Mouse (Mus musculus) telencephalon, adult 2 months (tissue): ENCODE data around the gene Opcml.
A peak's percentile ranks its signal among the peaks of the same experiment; 100 is the strongest.

ENCODE experiments used
- DNase-seq: peaks from one replicate; pipeline ENCODE4 v3.0.0-alpha.2; 2011; ENCODE audit warnings: low read depth, low spot score

Gene Opcml

GRCm38 (mm10) chr9:27790725-27791638, at the start of gene Opcml:
Opcml (plus strand) TSS chr9:27790775.
- peak; percentile 69 for DNase-seq

- DNase-seq, result no peak
Observed at GRCm38 (mm10) chr9:27758709-27759108, 31.9 kb upstream of the Opcml start.

GRCm38 (mm10) chr9:27761196-27761595, 29.4 kb upstream of the Opcml start:
- DNase-seq, result no peak

- DNase-seq, result peak; percentile 68
Observed at GRCm38 (mm10) chr9:27766446-27766845, 24.1 kb upstream of the Opcml start.

- DNase-seq, result peak; percentile 72
Observed at GRCm38 (mm10) chr9:27767196-27767900, 23.2 kb upstream of the Opcml start.

- peak; percentile 44 for DNase-seq
Observed at GRCm38 (mm10) chr9:27768788-27769187, 21.8 kb upstream of the Opcml start.

- no peak for DNase-seq
Observed at GRCm38 (mm10) chr9:27781291-27781993, 9.1 kb upstream of the Opcml start.

- DNase-seq, result no peak
Observed at GRCm38 (mm10) chr9:27781994-27782337, 8.6 kb upstream of the Opcml start.

GRCm38 (mm10) chr9:27791639-27791966, 1.0 kb downstream of the Opcml start:
- no peak for DNase-seq

GRCm38 (mm10) chr9:27792226-27792625, 1.7 kb downstream of the Opcml start:
- no peak for DNase-seq

GRCm38 (mm10) chr9:27792994-27793393, 2.4 kb downstream of the Opcml start:
- no peak for DNase-seq

GRCm38 (mm10) chr9:27796535-27796934, 6.0 kb downstream of the Opcml start:
- no peak for DNase-seq

GRCm38 (mm10) chr9:27800992-27801391, 10.4 kb downstream of the Opcml start:
- no peak for DNase-seq

GRCm38 (mm10) chr9:27801807-27802206, 11.2 kb downstream of the Opcml start:
- no peak for DNase-seq

- DNase-seq, result no peak
Observed at GRCm38 (mm10) chr9:27802379-27802778, 11.8 kb downstream of the Opcml start.

- DNase-seq, result no peak
Observed at GRCm38 (mm10) chr9:27804461-27804860, 13.9 kb downstream of the Opcml start.

- DNase-seq, result peak; percentile 77
Observed at GRCm38 (mm10) chr9:27809741-27810140, 19.2 kb downstream of the Opcml start.

GRCm38 (mm10) chr9:27813207-27813790, 22.7 kb downstream of the Opcml start:
- no peak for DNase-seq

GRCm38 (mm10) chr9:27814161-27814560, 23.6 kb downstream of the Opcml start:
- no peak for DNase-seq

GRCm38 (mm10) chr9:27821197-27821596, 30.6 kb downstream of the Opcml start:
- DNase-seq, result no peak

GRCm38 (mm10) chr9:27822681-27823080, 32.1 kb downstream of the Opcml start:
- DNase-seq, result no peak

GRCm38 (mm10) chr9:27824424-27824823, 33.8 kb downstream of the Opcml start:
- DNase-seq, result no peak
